Mouse (Mus musculus) liver, adult 2 months (tissue): ENCODE results near the gene Speg.

Source experiments
- CTCF ChIP-seq: fragments of 200-500 bp; IDR thresholded peaks from 2 replicates; pipeline ENCODE4 v1.5.1; 2011; ENCODE audit warnings: low read depth, low read length, control low read depth
- POLR2A ChIP-seq: fragments of 200-500 bp; IDR thresholded peaks from 2 replicates; pipeline ENCODE4 v1.6.1; 2011; ENCODE audit warnings: low read length, control low read depth; ENCODE audit not compliant: insufficient read depth; ENCODE audit errors: extremely low read depth

GRCm38 (mm10) chr1:75457710-75458024 is 82.6 kb downstream of the Speg start:
- TF ChIP-seq CTCF (no peak), POLR2A (no peak)
